Mouse (Mus musculus): ENCODE results near the gene C1qtnf1. TPM values are rescaled to one million over a fixed set of nuclear protein-coding genes. Genes with fewer than 3 reads are reported as not detected.

C1qtnf1 gene
- polyA plus RNA-seq, 1 experiment from 2014 or later: 2.3 TPM

DNA sequence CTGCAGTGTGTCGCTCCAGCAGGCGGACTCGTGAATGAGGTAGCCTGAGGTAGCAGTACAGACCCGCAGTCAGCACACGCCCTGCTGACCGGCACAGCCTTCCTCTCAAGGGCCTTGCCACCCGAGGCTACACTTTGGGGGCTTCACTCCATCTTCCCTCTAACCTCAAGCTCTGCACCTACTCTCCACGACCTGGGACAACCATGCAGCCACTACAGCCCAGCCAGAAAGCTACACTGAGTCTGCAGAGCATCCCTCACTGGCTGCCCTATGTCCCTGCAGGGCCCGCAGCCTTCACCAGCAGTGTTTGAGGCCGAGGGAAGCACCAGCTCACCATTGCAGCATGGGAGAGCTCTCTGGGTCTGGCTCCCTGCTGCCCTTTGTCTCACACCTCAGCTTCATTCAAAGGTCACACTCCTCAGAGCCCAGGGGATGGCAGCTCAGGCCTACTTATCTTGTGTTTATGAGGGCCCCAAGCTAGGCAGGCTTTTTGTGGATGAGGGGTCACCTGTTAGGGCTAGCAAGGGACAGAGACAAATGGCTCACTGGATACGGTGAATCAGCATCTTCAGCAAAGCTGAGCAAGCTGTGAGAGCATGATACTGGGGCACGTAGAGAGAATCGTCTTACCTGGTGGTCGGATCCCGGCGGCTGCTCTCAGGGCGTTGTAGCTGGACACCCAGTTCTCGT lies 19.8 kb upstream of the C1qtnf1 start:
- H3K36me3 ChIP-seq (ENCODE audit: control insufficient read depth, insufficient read depth, low read length): no peaks in the 10 kb centered on the region; the same call in 1 of the 2 replicates

DNA sequence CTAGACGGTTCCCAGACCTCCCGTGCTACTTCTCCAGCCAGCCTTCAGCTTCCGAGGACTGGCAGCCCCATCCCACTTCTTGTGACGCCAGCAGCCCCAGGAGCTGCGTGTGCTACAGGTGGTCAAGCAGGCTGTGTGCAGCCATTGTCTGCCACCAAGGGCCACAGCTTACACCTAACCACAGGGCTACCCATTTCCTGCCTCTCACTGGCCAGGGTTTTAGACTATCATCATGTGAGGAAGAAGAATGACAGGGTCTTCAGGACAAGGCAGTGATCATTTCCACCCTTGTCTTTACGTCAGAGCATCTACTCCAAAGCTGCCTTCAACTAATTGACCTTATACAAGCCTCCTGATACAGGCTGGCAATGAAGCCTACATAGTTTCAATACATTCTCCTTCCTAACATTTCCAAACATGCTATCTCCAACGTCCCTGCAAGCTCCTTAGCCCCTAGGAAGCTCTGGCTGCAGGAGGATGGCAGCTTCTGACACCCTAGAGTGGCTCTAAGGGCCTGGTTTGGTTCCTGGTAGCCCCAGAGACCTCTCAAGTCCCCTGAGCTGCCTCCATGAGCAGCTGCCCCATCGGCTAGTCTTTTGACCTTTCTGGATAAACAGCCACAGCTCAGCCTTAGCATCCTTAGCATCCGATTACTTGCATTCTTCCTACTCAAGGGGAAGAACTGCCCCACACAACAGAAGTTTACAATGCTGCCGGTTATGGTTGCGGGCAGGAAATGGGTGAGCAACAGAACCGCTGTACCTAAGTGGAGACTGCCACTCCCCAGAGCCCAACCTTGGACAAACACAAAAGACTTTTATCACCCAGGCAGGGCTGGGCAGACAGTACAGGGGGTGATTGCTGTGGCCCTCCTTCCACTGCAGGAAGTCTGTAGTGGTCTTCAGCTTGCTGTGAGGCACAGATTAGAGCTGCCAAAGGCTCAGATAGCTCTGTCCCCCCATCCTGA lies 18.6 kb upstream of the C1qtnf1 start:
- Histone ChIP-seq H3K9ac (ENCODE audit: low read length) (no peak overlapping the region), H3K4me1 (replicated peaks; ENCODE audit: control insufficient read depth, insufficient read depth, low read length) (no peaks in the 10 kb centered on the region), H3K9me3 (ENCODE audit: control insufficient read depth, low read length) (no peaks in the 10 kb centered on the region), H3K36me3 (ENCODE audit: control insufficient read depth, insufficient read depth, low read length) (no peaks in the 10 kb centered on the region; the same call in 1 of the 2 replicates), H3K4me3 (ENCODE audit: low read depth, low read length) (no peak overlapping the region), H3K4me2 (ENCODE audit: low read depth, low read length, severe bottlenecking) (no peak overlapping the region), H3K27me3 (ENCODE audit: control insufficient read depth, insufficient read depth, low read length) (no peaks in the 10 kb centered on the region), H3K27ac (ENCODE audit: low read depth, low read length) (no peak overlapping the region)
- DNase-seq (ENCODE audit: low spot score) (no peak), ATAC-seq (replicated peaks; ENCODE audit: low FRiP score) (no peak)
- 84% methylated on average over 12 of the region's 12 CpGs for WGBS

More for the DNA sequence above, 19.8 kb upstream of the C1qtnf1 start:
- no peak overlapping the region for H3K4me3 ChIP-seq (ENCODE audit: low read depth, low read length)
- DNase-seq (ENCODE audit: low spot score) (no peak), ATAC-seq (replicated peaks; ENCODE audit: low FRiP score) (no peak)
- no peaks in the 10 kb centered on the region for H3K9me3 ChIP-seq (ENCODE audit: control insufficient read depth, low read length)
- no peaks in the 10 kb centered on the region for H3K4me1 ChIP-seq (replicated peaks; ENCODE audit: control insufficient read depth, insufficient read depth, low read length)
- no peak overlapping the region for H3K4me2 ChIP-seq (ENCODE audit: low read depth, low read length, severe bottlenecking)
- H3K27me3 ChIP-seq (ENCODE audit: control insufficient read depth, insufficient read depth, low read length): no peaks in the 10 kb centered on the region
- H3K27ac ChIP-seq (ENCODE audit: low read depth, low read length): no peak overlapping the region
- H3K9ac ChIP-seq (ENCODE audit: low read length): no peak overlapping the region
- WGBS: 85% methylated on average over 18 of the region's 18 CpGs

DNA sequence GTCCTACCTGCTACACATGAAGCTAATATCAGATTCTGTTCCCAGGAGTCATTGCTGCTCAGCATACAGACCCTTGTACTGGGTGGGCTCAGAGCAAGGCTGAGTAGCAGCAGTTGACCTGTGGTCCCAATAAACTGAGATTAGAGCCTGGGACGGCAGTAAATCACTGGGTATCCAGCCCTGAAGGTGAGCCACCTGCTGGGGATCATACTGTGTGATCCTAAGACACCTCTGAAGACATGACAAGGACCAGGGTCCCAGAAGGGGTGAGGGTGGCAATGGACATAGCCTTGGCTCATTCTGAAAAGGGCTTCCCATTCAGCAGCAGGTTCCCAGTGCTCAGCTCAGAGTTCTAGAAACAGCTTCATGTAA lies 17.9 kb upstream of the C1qtnf1 start:
- no peaks in the 10 kb centered on the region; the same call in 1 of the 2 replicates for H3K36me3 ChIP-seq (ENCODE audit: control insufficient read depth, insufficient read depth, low read length)
- H3K4me2 ChIP-seq (ENCODE audit: low read depth, low read length, severe bottlenecking): no peak overlapping the region
- no peaks in the 10 kb centered on the region for H3K4me1 ChIP-seq (replicated peaks; ENCODE audit: control insufficient read depth, insufficient read depth, low read length)
- no peak overlapping the region for H3K27ac ChIP-seq (ENCODE audit: low read depth, low read length)
- ATAC-seq (replicated peaks; ENCODE audit: low FRiP score) (no peak), DNase-seq (ENCODE audit: low spot score) (no peak)
- no peak overlapping the region for H3K9ac ChIP-seq (ENCODE audit: low read length)
- no peaks in the 10 kb centered on the region for H3K9me3 ChIP-seq (ENCODE audit: control insufficient read depth, low read length)
- no peak overlapping the region for H3K4me3 ChIP-seq (ENCODE audit: low read depth, low read length)
- WGBS: 92% methylated on average over 1 of the region's 1 CpGs
- no peaks in the 10 kb centered on the region for H3K27me3 ChIP-seq (ENCODE audit: control insufficient read depth, insufficient read depth, low read length)

DNA sequence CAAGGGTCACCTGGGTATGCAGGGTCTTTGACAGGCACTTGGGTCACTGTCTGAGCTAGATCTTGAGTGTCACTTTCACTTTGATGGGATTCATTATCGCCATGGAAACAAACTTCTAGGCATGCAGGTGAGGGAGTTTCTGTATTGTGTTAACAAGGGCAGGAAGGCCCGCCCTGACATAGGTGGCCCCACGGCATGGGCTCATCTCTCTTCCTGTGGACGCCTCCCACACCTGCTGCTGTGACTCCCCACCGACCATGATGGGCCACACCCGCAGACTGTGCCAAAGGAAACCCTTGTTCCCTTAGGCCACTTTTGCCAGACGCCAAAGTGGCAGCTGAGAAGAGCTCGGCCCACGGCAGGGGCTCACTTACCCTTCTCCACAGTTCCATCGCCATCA lies 17.5 kb upstream of the C1qtnf1 start:
- no peak overlapping the region for H3K4me3 ChIP-seq (ENCODE audit: low read depth, low read length)
- no peak overlapping the region for H3K27ac ChIP-seq (ENCODE audit: low read depth, low read length)
- ATAC-seq (replicated peaks; ENCODE audit: low FRiP score): no peak
- H3K4me2 ChIP-seq (ENCODE audit: low read depth, low read length, severe bottlenecking): no peak overlapping the region
- H3K9me3 ChIP-seq (ENCODE audit: control insufficient read depth, low read length): no peaks in the 10 kb centered on the region
- WGBS: 94% methylated on average over 10 of the region's 10 CpGs
- no peak overlapping the region for H3K9ac ChIP-seq (ENCODE audit: low read length)
- H3K27me3 ChIP-seq (ENCODE audit: control insufficient read depth, insufficient read depth, low read length): no peaks in the 10 kb centered on the region
- H3K36me3 ChIP-seq (ENCODE audit: control insufficient read depth, insufficient read depth, low read length): no peaks in the 10 kb centered on the region; the same call in 1 of the 2 replicates
- no peak for DNase-seq (ENCODE audit: low spot score)
- H3K4me1 ChIP-seq (replicated peaks; ENCODE audit: control insufficient read depth, insufficient read depth, low read length): no peaks in the 10 kb centered on the region

DNA sequence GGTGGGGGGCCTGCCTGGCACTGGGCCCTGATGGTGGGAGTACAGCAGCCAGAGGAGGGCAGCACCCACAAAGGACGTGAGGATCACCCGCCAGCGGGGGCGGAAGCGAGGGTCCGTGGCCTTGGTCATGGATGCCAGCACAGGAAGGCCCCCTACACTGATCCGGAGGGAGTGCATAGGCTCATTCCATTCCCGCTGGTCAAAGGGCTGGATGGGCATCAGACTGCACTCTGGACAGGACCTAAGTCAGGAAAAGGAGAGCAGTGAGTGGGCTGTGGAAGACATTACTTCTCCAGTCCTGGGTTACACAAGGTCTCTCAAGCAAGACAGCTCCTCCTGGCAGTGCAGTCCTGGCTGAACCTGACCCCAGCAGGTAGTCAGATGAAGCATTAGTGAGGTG lies 16.7 kb upstream of the C1qtnf1 start:
- Histone ChIP-seq H3K27ac (ENCODE audit: low read depth, low read length) (no peak overlapping the region), H3K4me1 (replicated peaks; ENCODE audit: control insufficient read depth, insufficient read depth, low read length) (no peaks in the 10 kb centered on the region), H3K4me2 (ENCODE audit: low read depth, low read length, severe bottlenecking) (no peak overlapping the region), H3K36me3 (ENCODE audit: control insufficient read depth, insufficient read depth, low read length) (no peaks in the 10 kb centered on the region; the same call in 1 of the 2 replicates), H3K4me3 (ENCODE audit: low read depth, low read length) (no peak overlapping the region), H3K9ac (ENCODE audit: low read length) (no peak overlapping the region), H3K9me3 (ENCODE audit: control insufficient read depth, low read length) (no peaks in the 10 kb centered on the region), H3K27me3 (ENCODE audit: control insufficient read depth, insufficient read depth, low read length) (no peaks in the 10 kb centered on the region)
- ATAC-seq (replicated peaks; ENCODE audit: low FRiP score): no peak
- WGBS: 89% methylated on average over 8 of the region's 8 CpGs
- DNase-seq (ENCODE audit: low spot score): no peak

DNA sequence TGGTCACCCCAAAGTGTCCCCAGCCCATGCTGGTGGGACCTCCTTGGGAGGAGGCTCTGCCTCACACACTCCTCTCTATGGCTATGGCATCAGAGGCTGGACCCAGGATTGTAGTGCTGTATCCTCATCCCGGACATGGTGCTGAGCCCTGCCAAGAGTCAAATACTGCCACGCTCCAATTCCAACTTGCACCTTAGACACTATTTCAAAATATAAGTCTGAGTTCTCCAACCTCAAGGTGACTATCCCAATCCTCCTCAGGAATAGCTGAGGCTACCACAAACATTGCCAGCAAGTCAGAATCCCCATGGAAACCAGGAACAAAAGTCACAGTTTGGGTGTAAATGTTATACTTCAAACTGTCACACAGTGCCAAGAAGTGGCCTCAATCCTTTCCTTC lies 15.4 kb upstream of the C1qtnf1 start:
- Histone ChIP-seq H3K27me3 (ENCODE audit: control insufficient read depth, insufficient read depth, low read length) (no peaks in the 10 kb centered on the region), H3K4me1 (replicated peaks; ENCODE audit: control insufficient read depth, insufficient read depth, low read length) (peaks cover 2% of the 10 kb centered on the region), H3K27ac (ENCODE audit: low read depth, low read length) (no peak overlapping the region), H3K36me3 (ENCODE audit: control insufficient read depth, insufficient read depth, low read length) (no peaks in the 10 kb centered on the region; the same call in 1 of the 2 replicates), H3K9me3 (ENCODE audit: control insufficient read depth, low read length) (no peaks in the 10 kb centered on the region), H3K9ac (ENCODE audit: low read length) (no peak overlapping the region), H3K4me2 (ENCODE audit: low read depth, low read length, severe bottlenecking) (no peak overlapping the region), H3K4me3 (ENCODE audit: low read depth, low read length) (no peak overlapping the region)
- WGBS: 89% methylated on average over 2 of the region's 2 CpGs
- DNase-seq (ENCODE audit: low spot score) (no peak), ATAC-seq (replicated peaks; ENCODE audit: low FRiP score) (no peak)

DNA sequence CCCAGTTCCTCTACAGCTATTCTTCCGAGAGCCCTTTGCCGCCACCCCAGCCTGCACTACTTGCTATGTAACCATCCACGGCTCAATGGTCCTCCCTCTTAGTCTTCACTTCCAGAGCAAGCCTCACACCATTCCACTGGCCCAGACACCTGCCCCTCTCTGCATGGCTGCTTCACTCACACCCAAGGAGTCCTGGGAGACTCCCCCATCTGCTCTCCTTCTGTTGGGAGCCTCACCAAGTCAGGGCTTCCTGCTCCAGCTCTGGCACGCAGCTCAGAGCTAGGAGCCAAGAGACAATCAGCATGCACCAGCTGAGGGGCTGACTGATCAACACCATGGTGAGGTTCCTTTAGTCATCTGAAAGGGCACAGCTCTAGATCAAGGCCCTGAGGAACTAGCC lies 14.9 kb upstream of the C1qtnf1 start:
- Histone ChIP-seq H3K27ac (ENCODE audit: low read depth, low read length) (no peak overlapping the region), H3K4me2 (ENCODE audit: low read depth, low read length, severe bottlenecking) (no peak overlapping the region), H3K27me3 (ENCODE audit: control insufficient read depth, insufficient read depth, low read length) (no peaks in the 10 kb centered on the region), H3K4me3 (ENCODE audit: low read depth, low read length) (no peak overlapping the region), H3K9me3 (ENCODE audit: control insufficient read depth, low read length) (no peaks in the 10 kb centered on the region), H3K36me3 (ENCODE audit: control insufficient read depth, insufficient read depth, low read length) (no peaks in the 10 kb centered on the region; the same call in 1 of the 2 replicates), H3K9ac (ENCODE audit: low read length) (no peak overlapping the region), H3K4me1 (replicated peaks; ENCODE audit: control insufficient read depth, insufficient read depth, low read length) (peaks cover 7% of the 10 kb centered on the region)
- ATAC-seq (replicated peaks; ENCODE audit: low FRiP score) (no peak), DNase-seq (ENCODE audit: low spot score) (no peak)
- 87% methylated on average over 4 of the region's 4 CpGs for WGBS

DNA sequence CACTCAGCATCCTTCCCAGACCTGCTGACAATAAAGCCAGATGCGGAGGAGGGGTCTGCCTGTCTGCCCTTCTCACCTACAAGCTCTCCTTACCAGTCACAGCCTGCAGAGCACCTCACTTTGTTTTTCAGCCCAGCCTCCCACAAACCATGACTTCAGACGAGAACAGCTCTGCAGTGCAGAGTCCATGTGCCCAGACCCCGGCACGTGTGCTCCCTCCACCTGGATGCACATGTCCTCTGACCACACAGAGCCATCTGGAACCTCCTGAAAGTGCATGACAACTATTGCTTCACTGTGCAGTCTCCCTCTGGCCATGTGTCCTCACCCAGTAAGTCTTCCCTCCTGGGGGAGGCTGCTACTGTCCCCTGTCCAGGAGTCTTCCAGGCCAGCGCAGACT lies 13.7 kb upstream of the C1qtnf1 start:
- ATAC-seq (replicated peaks; ENCODE audit: low FRiP score) (no peak), DNase-seq (ENCODE audit: low spot score) (no peak)
- Histone ChIP-seq H3K4me3 (ENCODE audit: low read depth, low read length) (no peak overlapping the region), H3K9ac (ENCODE audit: low read length) (no peak overlapping the region), H3K4me1 (replicated peaks; ENCODE audit: control insufficient read depth, insufficient read depth, low read length) (peaks cover 10% of the 10 kb centered on the region), H3K4me2 (ENCODE audit: low read depth, low read length, severe bottlenecking) (no peak overlapping the region), H3K36me3 (ENCODE audit: control insufficient read depth, insufficient read depth, low read length) (no peaks in the 10 kb centered on the region; the same call in 1 of the 2 replicates), H3K27me3 (ENCODE audit: control insufficient read depth, insufficient read depth, low read length) (no peaks in the 10 kb centered on the region), H3K9me3 (ENCODE audit: control insufficient read depth, low read length) (no peaks in the 10 kb centered on the region), H3K27ac (ENCODE audit: low read depth, low read length) (no peak overlapping the region)
- 96% methylated on average over 5 of the region's 5 CpGs for WGBS

All from forebrain, embryonic 11.5 days (tissue).